Mouse (Mus musculus): ENCODE results near the gene Dek. TPM values are rescaled to one million over a fixed set of nuclear protein-coding genes. Genes with fewer than 3 reads are reported as not detected.
A peak's percentile ranks its signal among the peaks of the same experiment; 100 is the strongest.

The Dek gene
- polyA plus RNA-seq, 3 experiments from 2014 or later: 101 to 248 (median 120) TPM

- no peak for ATAC-seq
Measured at GRCm38 (mm10) chr13:47050009-47050408, 56.0 kb downstream of the Dek start.

GRCm38 (mm10) chr13:47047996-47048395 lies 58.0 kb downstream of the Dek start:
- ATAC-seq: no peak

GRCm38 (mm10) chr13:47044617-47044947 lies 61.4 kb downstream of the Dek start, which contains the start of gene Tpmt:
Gene Tpmt (minus strand): TSS chr13:47044737.
- no peak for ATAC-seq

GRCm38 (mm10) chr13:47043833-47044616 lies 62.0 kb downstream of the Dek start:
- ATAC-seq: peak; percentile 11

- ATAC-seq: peak; percentile 90
Measured at GRCm38 (mm10) chr13:47043030-47043680, 62.8 kb downstream of the Dek start, which contains the start of gene Kdm1b. Gene Kdm1b (plus strand): TSS chr13:47043499.

- no peak for ATAC-seq
Measured at GRCm38 (mm10) chr13:47042024-47042633, 63.9 kb downstream of the Dek start.

GRCm38 (mm10) chr13:47040061-47040460 lies 65.9 kb downstream of the Dek start:
- ATAC-seq: no peak

GRCm38 (mm10) chr13:47037946-47038345 lies 68.1 kb downstream of the Dek start:
- ATAC-seq: no peak

Other genes starting within 250 kb of the Dek start
- gene Kif13a, start 176.3 kb downstream of the Dek start, polyA plus RNA-seq (2017; shearing (Covaris generic)): 1 to 10 TPM; 4.1 to 9.6 (median 6.5) TPM
- under 1 TPM in 2 of 3 experiments, not detected in 1; 0.67 to 0.74 TPM for gene Nhlrc1, start 91.4 kb downstream of the Dek start, polyA plus RNA-seq (2017; shearing (Covaris generic))
- 10 to 100 TPM; 17.5 to 20.9 (median 19.1) TPM for gene Kdm1b, start 62.7 kb downstream of the Dek start, polyA plus RNA-seq (2017; shearing (Covaris generic))
- 1 to 10 TPM; 4.1 to 9.7 (median 8.0) TPM for gene Tpmt, start 61.5 kb downstream of the Dek start, polyA plus RNA-seq (2017; shearing (Covaris generic))
- gene Rnf144b, start 16.5 kb upstream of the Dek start, polyA plus RNA-seq (2017; shearing (Covaris generic)): under 1 TPM in 1 of 3 experiments, not detected in 2; 0.18 TPM